ENCODE assay signal across 8 mouse cellular contexts in the genomic region with DNA sequence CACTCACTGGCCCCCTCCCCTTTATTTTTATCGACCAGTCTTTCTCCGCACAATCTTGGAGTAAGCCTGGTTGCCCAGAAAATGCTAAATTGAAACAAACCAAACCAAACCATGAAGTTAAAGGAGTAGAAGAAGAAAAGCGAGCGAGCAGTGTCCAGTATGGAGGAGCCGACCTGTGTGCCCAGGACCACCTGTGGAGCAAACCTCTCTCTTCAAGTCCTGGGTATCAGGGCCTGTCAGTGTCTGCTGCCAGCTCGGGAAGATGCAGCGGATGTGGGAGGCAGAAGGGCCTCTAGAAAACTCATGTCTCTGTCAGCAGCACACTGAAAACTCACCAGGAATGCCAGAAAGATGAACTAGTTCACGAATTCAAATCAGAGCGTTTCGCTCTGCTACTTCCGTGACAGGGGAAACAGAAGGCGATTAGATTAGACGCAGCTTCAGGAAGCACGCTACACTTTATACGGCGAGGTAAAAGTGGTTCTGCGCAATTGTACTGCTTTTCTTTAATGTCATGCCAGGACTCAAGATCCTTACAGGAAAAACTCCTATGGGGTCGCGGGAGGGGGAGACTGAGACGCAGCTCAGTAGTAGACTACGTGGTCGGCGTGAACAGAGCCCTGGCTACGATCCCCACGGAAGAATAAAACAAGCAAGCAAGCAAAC. TPM values are rescaled to one million over a fixed set of nuclear protein-coding genes. Genes with fewer than 3 reads are reported as not detected.
A peak's percentile ranks its signal among the peaks of the same experiment; 100 is the strongest.
DNase-seq lines count a peak whose midpoint lies in the region; ATAC-seq and TF ChIP-seq lines count a peak whose summit lies in the region.

No protein-coding gene starts in this region.

- no peaks in the 10 kb centered on the region; the same call in 1 of the 2 replicates for H3K4me1 ChIP-seq in kidney, postnatal 0 days (replicated peaks; ENCODE audit: insufficient read depth, low read length)
- H3K4me1 ChIP-seq in heart, embryonic 11.5 days (ENCODE audit: control insufficient read depth, insufficient read depth, low read length) = peaks cover 20% of the 10 kb centered on the region
- H3K4me1 ChIP-seq in liver, embryonic 11.5 days (replicated peaks; ENCODE audit: control insufficient read depth, insufficient read depth, low read length) = peaks cover 3% of the 10 kb centered on the region; the same call in 1 of the 2 replicates

- H3K9me3 ChIP-seq in kidney, postnatal 0 days (replicated peaks; ENCODE audit: low read length) = no peaks in the 10 kb centered on the region
- H3K9me3 ChIP-seq in heart, embryonic 11.5 days (replicated peaks; ENCODE audit: control insufficient read depth, low read length) = no peaks in the 10 kb centered on the region
- no peaks in the 10 kb centered on the region for H3K9me3 ChIP-seq in liver, embryonic 11.5 days (ENCODE audit: control insufficient read depth, low read length)

- whole genome bisulfite sequencing in kidney, postnatal 0 days = 6% methylated on average over 25 of the region's 25 CpGs
- WGBS in heart, embryonic 11.5 days (ENCODE audit: insufficient replicate concordance) = 5% methylated on average over 25 of the region's 25 CpGs
- 7% methylated on average over 25 of the region's 25 CpGs for WGBS in liver, embryonic 11.5 days

- no peaks in the 10 kb centered on the region for H3K27me3 ChIP-seq in kidney, postnatal 0 days (ENCODE audit: insufficient read depth, low read length)
- H3K27me3 ChIP-seq in heart, embryonic 11.5 days (ENCODE audit: control insufficient read depth, insufficient read depth, low read length) = peaks cover 3% of the 10 kb centered on the region; the same call in 1 of the 2 replicates
- H3K27me3 ChIP-seq in liver, embryonic 11.5 days (replicated peaks; ENCODE audit: control insufficient read depth, insufficient read depth, low read length) = peaks cover 26% of the 10 kb centered on the region

- H3K4me2 ChIP-seq in kidney, postnatal 0 days (ENCODE audit: low read length) = peak overlapping the region; percentile 90
- H3K4me2 ChIP-seq in heart, embryonic 11.5 days = peak overlapping the region; percentile 71
- H3K4me2 ChIP-seq in liver, embryonic 11.5 days = peak overlapping the region; percentile 84

- no peak overlapping the region for H3K27ac ChIP-seq in kidney, postnatal 0 days
- no peak overlapping the region for H3K27ac ChIP-seq in heart, embryonic 11.5 days (ENCODE audit: low read depth, low read length)
- no peak overlapping the region for H3K27ac ChIP-seq in liver, embryonic 11.5 days (ENCODE audit: low read depth, low read length)

- no peak for TF ChIP-seq CTCF in kidney, postnatal 0 days (IDR thresholded peaks at IDR 0.05; ENCODE audit: low read depth)

- peak overlapping the region; percentile 29 for H3K4me3 ChIP-seq in kidney, postnatal 0 days (replicated peaks; ENCODE audit: low read depth, low read length)
- peak overlapping the region; percentile 53 for H3K4me3 ChIP-seq in heart, embryonic 11.5 days (ENCODE audit: low read depth, low read length)
- H3K4me3 ChIP-seq in liver, embryonic 11.5 days (ENCODE audit: low read depth, low read length) = peak overlapping the region; percentile 43

- no peaks in the 10 kb centered on the region for H3K36me3 ChIP-seq in kidney, postnatal 0 days (ENCODE audit: insufficient read depth, low read length)
- H3K36me3 ChIP-seq in heart, embryonic 11.5 days (ENCODE audit: control insufficient read depth, insufficient read depth, low read length) = no peaks in the 10 kb centered on the region
- H3K36me3 ChIP-seq in liver, embryonic 11.5 days (ENCODE audit: control insufficient read depth, insufficient read depth, low read length) = no peaks in the 10 kb centered on the region

- peak; percentile 49 for DNase-seq in kidney, postnatal 0 days (ENCODE audit: low spot score)
- no peak for DNase-seq in kidney, adult 9 months
- DNase-seq in T-cell, adult 2 months (ENCODE audit: low spot score) = peak; percentile 34
- no peak for DNase-seq in liver, embryonic 11.5 days (ENCODE audit: low spot score)
- DNase-seq in neural tube, embryonic 10.5 days (ENCODE audit: extremely low spot score, low spot score) = peak; percentile 43
- DNase-seq in urinary bladder, adult 2 months (ENCODE audit: low spot score) = no peak
- no peak for DNase-seq in kidney, postnatal 25 days

- H3K9ac ChIP-seq in kidney, postnatal 0 days (ENCODE audit: low read depth, low read length) = peak overlapping the region; percentile 13; the same call in 1 of the 2 replicates
- H3K9ac ChIP-seq in heart, embryonic 11.5 days (ENCODE audit: low read depth, low read length) = peak overlapping the region; percentile 44
- H3K9ac ChIP-seq in liver, embryonic 11.5 days (ENCODE audit: low read depth, low read length) = no peak overlapping the region

- ATAC-seq in kidney, postnatal 0 days (replicated peaks; ENCODE audit: low FRiP score, low read depth) = no peak
- ATAC-seq in heart, embryonic 11.5 days (replicated peaks; ENCODE audit: insufficient number of reproducible peaks, low FRiP score, low TSS enrichment) = 0 out of 2 replicates have a peak, but pooled peaks have one; percentile 16
- no peak for ATAC-seq in liver, embryonic 11.5 days (replicated peaks; ENCODE audit: low FRiP score)

RNA-seq across cellular contexts. Expression of gene Pou2f1, which starts 45.2 kb away (rescaled TPM):
- 11.6 and 11.7 TPM in 2 replicates for polyA plus RNA-seq in kidney, postnatal 0 days (2015; fragmentation: Nextera tagmentation; extraction: Ambion mirVana)
- polyA plus RNA-seq in heart, embryonic 11.5 days (2014; fragmentation: Nextera tagmentation; extraction: Ambion mirVana) = 16.7 and 17.3 TPM in 2 replicates
- polyA plus RNA-seq in liver, embryonic 11.5 days (2014; fragmentation: Nextera tagmentation; extraction: Ambion mirVana) = 15.5 and 16.5 TPM in 2 replicates
- polyA plus RNA-seq in urinary bladder, adult 2 months (2012; rRNA removed) = 3.0 and 4.7 TPM in 2 replicates

Comparison
In these comparisons a context has a peak if more than half of its experiments do, and no peak if none do; other contexts are left out.
1. DNase-seq: peak in kidney, postnatal 0 days (single experiment), T-cell, adult 2 months (single experiment) and neural tube, embryonic 10.5 days (single experiment); none in kidney, adult 9 months (single experiment), liver, embryonic 11.5 days (single experiment), urinary bladder, adult 2 months (single experiment) and kidney, postnatal 25 days (0 of 2).
2. Peak in every context shown above with its lines, with median percentiles within 50 percentile points of each other: H3K4me2 ChIP-seq and H3K4me3 ChIP-seq.